Mouse (Mus musculus): ENCODE measurements around the gene Dysf. TPM values are rescaled to one million over a fixed set of nuclear protein-coding genes. Genes with fewer than 3 reads are reported as not detected.

Gene Dysf
- polyA plus RNA-seq, 1 experiment from 2014 or later: 12.4 TPM

DNA sequence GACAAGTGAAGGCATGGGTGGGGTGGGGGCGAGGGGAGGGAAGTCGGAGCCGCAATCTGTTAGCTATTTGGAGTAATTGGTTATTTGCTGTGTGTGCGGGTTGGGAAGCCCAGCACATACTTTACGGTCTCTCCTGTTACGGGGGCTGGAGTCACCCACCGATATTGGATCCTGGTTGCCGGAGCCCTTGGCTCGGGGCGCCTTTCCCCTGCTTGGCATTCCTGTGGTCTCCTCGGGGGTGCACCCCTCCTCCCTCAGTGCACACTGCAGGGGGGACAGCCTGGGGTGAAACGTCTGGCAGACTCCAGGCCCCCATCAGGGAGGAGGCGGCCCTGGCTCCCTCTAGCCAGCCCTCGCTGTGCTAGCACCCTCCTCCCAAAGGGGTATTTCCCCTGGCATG lies 159.2 kb downstream of the Dysf start:
- 88% methylated on average over 14 of the region's 14 CpGs for WGBS
- no peak overlapping the region for H3K4me2 ChIP-seq
- no peaks in the 10 kb centered on the region for H3K9me3 ChIP-seq (replicated peaks)
- no peak for ATAC-seq (replicated peaks; ENCODE audit: insufficient number of reproducible peaks, insufficient read depth, low FRiP score, low read depth)
- H3K36me3 ChIP-seq: peaks cover 6% of the 10 kb centered on the region; the same call in 1 of the 2 replicates
- no peak overlapping the region for H3K4me3 ChIP-seq
- H3K9ac ChIP-seq: no peak overlapping the region
- H3K27me3 ChIP-seq: no peaks in the 10 kb centered on the region
- H3K27ac ChIP-seq: no peak overlapping the region
- H3K4me1 ChIP-seq (replicated peaks): peaks cover 3% of the 10 kb centered on the region; the same call in 1 of the 2 replicates

DNA sequence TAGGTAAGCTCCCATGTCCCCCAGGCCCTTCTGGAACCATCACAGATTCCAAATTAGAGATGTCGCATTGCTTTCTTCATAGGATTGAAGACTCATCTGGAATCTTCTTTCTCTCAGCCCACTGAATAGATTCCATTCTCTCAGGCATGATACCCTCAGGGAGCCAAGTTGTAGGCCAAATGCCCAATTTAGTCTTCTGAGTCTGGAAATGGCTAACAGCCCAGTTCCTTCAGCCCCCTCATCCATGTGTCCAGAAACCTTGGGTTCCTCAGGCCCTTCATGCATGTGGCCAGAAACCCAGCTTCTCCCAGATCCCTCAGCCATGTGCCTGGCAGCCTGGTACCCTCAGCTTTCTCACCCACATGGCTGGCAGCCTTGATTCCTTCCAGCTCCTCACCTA lies 160.2 kb downstream of the Dysf start:
- Histone ChIP-seq H3K9me3 (replicated peaks) (no peaks in the 10 kb centered on the region), H3K27me3 (no peaks in the 10 kb centered on the region), H3K4me2 (no peak overlapping the region), H3K27ac (no peak overlapping the region), H3K4me1 (replicated peaks) (peaks cover 3% of the 10 kb centered on the region; the same call in 1 of the 2 replicates), H3K36me3 (peaks cover 6% of the 10 kb centered on the region; the same call in 1 of the 2 replicates), H3K9ac (no peak overlapping the region), H3K4me3 (no peak overlapping the region)
- WGBS: 94% methylated on average over 1 of the region's 1 CpGs
- no peak for ATAC-seq (replicated peaks; ENCODE audit: insufficient number of reproducible peaks, insufficient read depth, low FRiP score, low read depth)

GRCm38 (mm10) chr6:84173626-84174025 lies 165.2 kb downstream of the Dysf start:
- Histone ChIP-seq H3K9me3 (replicated peaks) (no peaks in the 10 kb centered on the region), H3K4me1 (replicated peaks) (peaks cover under 1% of the 10 kb centered on the region; the same call in 1 of the 2 replicates), H3K27ac (no peak overlapping the region), H3K4me2 (no peak overlapping the region), H3K9ac (no peak overlapping the region), H3K4me3 (no peak overlapping the region), H3K27me3 (no peaks in the 10 kb centered on the region), H3K36me3 (peaks cover 11% of the 10 kb centered on the region; the same call in 1 of the 2 replicates)
- ATAC-seq (replicated peaks; ENCODE audit: insufficient number of reproducible peaks, insufficient read depth, low FRiP score, low read depth): no peak
- WGBS: 90% methylated on average over 6 of the region's 6 CpGs

- H3K36me3 ChIP-seq: peaks cover 11% of the 10 kb centered on the region; the same call in 1 of the 2 replicates
- H3K4me3 ChIP-seq: no peak overlapping the region
- no peak overlapping the region for H3K4me2 ChIP-seq
- H3K27ac ChIP-seq: 0 out of 2 replicates have a peak overlapping the region, but pooled peaks have one; percentile 44
- no peak overlapping the region for H3K9ac ChIP-seq
- 57% methylated on average over 5 of the region's 5 CpGs for WGBS
- H3K27me3 ChIP-seq: no peaks in the 10 kb centered on the region
- peaks cover 18% of the 10 kb centered on the region for H3K4me1 ChIP-seq (replicated peaks)
- ATAC-seq (replicated peaks; ENCODE audit: insufficient number of reproducible peaks, insufficient read depth, low FRiP score, low read depth): no peak
- H3K9me3 ChIP-seq (replicated peaks): no peaks in the 10 kb centered on the region
Observed at GRCm38 (mm10) chr6:84178776-84179405, 170.5 kb downstream of the Dysf start.

GRCm38 (mm10) chr6:84181452-84181851 lies 173.1 kb downstream of the Dysf start:
- WGBS: 15% methylated on average over 4 of the region's 4 CpGs

GRCm38 (mm10) chr6:84191656-84192250 lies 183.4 kb downstream of the Dysf start:
- H3K27ac ChIP-seq: 0 out of 2 replicates have a peak overlapping the region, but pooled peaks have one; percentile 2
- no peaks in the 10 kb centered on the region for H3K9me3 ChIP-seq (replicated peaks)
- WGBS: 45% methylated on average over 6 of the region's 6 CpGs
- no peak overlapping the region for H3K9ac ChIP-seq
- H3K4me1 ChIP-seq (replicated peaks): peaks cover 11% of the 10 kb centered on the region
- peaks cover 14% of the 10 kb centered on the region; the same call in 1 of the 2 replicates for H3K36me3 ChIP-seq
- ATAC-seq (replicated peaks; ENCODE audit: insufficient number of reproducible peaks, insufficient read depth, low FRiP score, low read depth): no peak
- H3K27me3 ChIP-seq: no peaks in the 10 kb centered on the region
- H3K4me3 ChIP-seq: no peak overlapping the region
- no peak overlapping the region for H3K4me2 ChIP-seq

More at GRCm38 (mm10) chr6:84181452-84181851, 173.1 kb downstream of the Dysf start:
- no peak overlapping the region for H3K4me3 ChIP-seq
- no peaks in the 10 kb centered on the region for H3K9me3 ChIP-seq (replicated peaks)
- ATAC-seq (replicated peaks; ENCODE audit: insufficient number of reproducible peaks, insufficient read depth, low FRiP score, low read depth): peak; percentile 58; the same call in 1 of the 2 replicates
- H3K4me2 ChIP-seq: no peak overlapping the region
- H3K27ac ChIP-seq: peak overlapping the region; percentile 74
- peaks cover 2% of the 10 kb centered on the region; the same call in 1 of the 2 replicates for H3K36me3 ChIP-seq
- H3K27me3 ChIP-seq: no peaks in the 10 kb centered on the region
- H3K9ac ChIP-seq: no peak overlapping the region
- H3K4me1 ChIP-seq (replicated peaks): peaks cover 21% of the 10 kb centered on the region

DNA sequence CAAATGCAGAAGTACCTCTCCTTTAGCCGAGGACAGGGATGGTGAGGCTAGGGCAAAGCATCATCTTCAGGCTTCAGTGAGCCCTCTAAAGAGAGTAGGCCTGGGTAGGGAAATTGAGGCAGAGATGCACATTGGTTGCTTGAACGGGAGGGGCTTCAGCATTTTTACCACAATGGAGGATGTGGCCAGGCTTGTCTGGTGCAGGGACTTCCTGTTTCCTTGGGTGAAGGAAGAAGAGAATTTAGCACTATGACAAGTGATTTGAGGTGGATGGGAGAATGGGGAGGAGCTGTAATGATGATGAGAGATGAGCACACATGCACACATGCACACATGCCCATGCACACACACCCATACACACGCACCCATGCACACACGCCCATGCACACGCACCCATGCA lies 188.1 kb downstream of the Dysf start:
- Histone ChIP-seq H3K4me3 (no peak overlapping the region), H3K27ac (no peak overlapping the region), H3K9ac (no peak overlapping the region), H3K27me3 (no peaks in the 10 kb centered on the region), H3K4me1 (replicated peaks) (peaks cover 5% of the 10 kb centered on the region; the same call in 1 of the 2 replicates), H3K36me3 (peaks cover 14% of the 10 kb centered on the region; the same call in 1 of the 2 replicates), H3K9me3 (replicated peaks) (no peaks in the 10 kb centered on the region), H3K4me2 (no peak overlapping the region)
- ATAC-seq (replicated peaks; ENCODE audit: insufficient number of reproducible peaks, insufficient read depth, low FRiP score, low read depth): no peak
- 82% methylated on average over 5 of the region's 5 CpGs for WGBS

DNA sequence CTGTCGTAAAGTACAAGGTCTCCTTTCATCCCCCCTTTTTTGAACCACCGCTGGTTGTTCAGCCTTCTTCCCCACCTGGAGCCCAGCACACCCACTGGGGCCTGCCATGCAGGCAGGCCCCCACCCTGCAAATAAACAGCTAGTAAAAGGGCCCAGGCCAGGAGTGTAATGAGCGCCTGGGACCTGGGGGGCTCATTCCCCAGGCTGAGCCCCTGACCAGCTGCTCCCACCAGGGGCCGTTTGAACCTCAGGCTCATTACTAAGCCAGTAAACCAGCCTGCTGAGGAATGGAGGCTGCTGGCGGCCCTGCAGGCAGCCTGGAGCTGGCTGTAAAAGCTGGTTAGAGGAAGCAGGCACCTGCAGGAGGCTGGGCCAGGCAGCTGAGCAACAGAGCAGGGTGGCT lies 189.4 kb downstream of the Dysf start:
- Histone ChIP-seq H3K36me3 (peaks cover 14% of the 10 kb centered on the region; the same call in 1 of the 2 replicates), H3K27me3 (no peaks in the 10 kb centered on the region), H3K4me1 (replicated peaks) (peaks cover 5% of the 10 kb centered on the region; the same call in 1 of the 2 replicates), H3K4me3 (no peak overlapping the region), H3K27ac (no peak overlapping the region), H3K9me3 (replicated peaks) (no peaks in the 10 kb centered on the region), H3K9ac (no peak overlapping the region), H3K4me2 (no peak overlapping the region)
- ATAC-seq (replicated peaks; ENCODE audit: insufficient number of reproducible peaks, insufficient read depth, low FRiP score, low read depth): no peak
- WGBS: 68% methylated on average over 5 of the region's 5 CpGs

GRCm38 (mm10) chr6:84201721-84202490 lies 193.5 kb downstream of the Dysf start:
- Histone ChIP-seq H3K4me1 (replicated peaks) (peaks cover 5% of the 10 kb centered on the region; the same call in 1 of the 2 replicates), H3K36me3 (peaks cover 25% of the 10 kb centered on the region; the same call in 1 of the 2 replicates), H3K27me3 (no peaks in the 10 kb centered on the region), H3K4me3 (no peak overlapping the region), H3K9ac (no peak overlapping the region), H3K9me3 (replicated peaks) (no peaks in the 10 kb centered on the region), H3K27ac (no peak overlapping the region; the same call in 1 of the 2 replicates), H3K4me2 (no peak overlapping the region)
- 58% methylated on average over 8 of the region's 8 CpGs for WGBS
- no peak for ATAC-seq (replicated peaks; ENCODE audit: insufficient number of reproducible peaks, insufficient read depth, low FRiP score, low read depth)

GRCm38 (mm10) chr6:84205611-84206010 lies 197.2 kb downstream of the Dysf start:
- no peak overlapping the region for H3K9ac ChIP-seq
- peaks cover 13% of the 10 kb centered on the region for H3K4me1 ChIP-seq (replicated peaks)
- peaks cover 22% of the 10 kb centered on the region for H3K36me3 ChIP-seq
- H3K27me3 ChIP-seq: no peaks in the 10 kb centered on the region
- no peak overlapping the region for H3K4me3 ChIP-seq
- H3K27ac ChIP-seq: no peak overlapping the region
- WGBS: 92% methylated on average over 3 of the region's 3 CpGs
- no peaks in the 10 kb centered on the region for H3K9me3 ChIP-seq (replicated peaks)
- H3K4me2 ChIP-seq: no peak overlapping the region
- no peak for ATAC-seq (replicated peaks; ENCODE audit: insufficient number of reproducible peaks, insufficient read depth, low FRiP score, low read depth)

DNA sequence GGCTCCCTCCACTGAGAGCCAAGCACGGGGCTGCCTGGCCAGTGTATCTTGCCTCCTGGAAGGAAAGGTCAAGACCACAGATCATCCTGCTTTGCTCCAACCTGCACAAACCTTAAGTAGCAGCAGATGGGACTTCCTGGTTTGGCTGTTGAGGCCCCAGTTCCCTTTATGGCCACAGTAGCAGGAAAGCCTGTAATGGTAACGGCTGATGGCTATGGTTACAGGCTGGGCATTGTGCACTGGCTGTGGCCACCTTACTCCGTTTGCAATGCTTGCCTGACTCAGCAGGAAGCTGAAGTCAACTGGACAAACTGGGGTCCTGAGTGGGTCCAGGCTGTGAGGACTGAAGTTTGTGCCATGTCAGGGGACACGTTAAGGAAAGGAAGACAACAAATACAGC lies 200.2 kb downstream of the Dysf start:
- H3K36me3 ChIP-seq: peaks cover 22% of the 10 kb centered on the region
- 79% methylated on average over 4 of the region's 4 CpGs for WGBS
- H3K4me3 ChIP-seq: no peak overlapping the region
- H3K27ac ChIP-seq: no peak overlapping the region
- H3K9me3 ChIP-seq (replicated peaks): no peaks in the 10 kb centered on the region
- H3K4me1 ChIP-seq (replicated peaks): peaks cover 12% of the 10 kb centered on the region
- H3K9ac ChIP-seq: no peak overlapping the region
- H3K4me2 ChIP-seq: no peak overlapping the region
- ATAC-seq (replicated peaks; ENCODE audit: insufficient number of reproducible peaks, insufficient read depth, low FRiP score, low read depth): no peak
- H3K27me3 ChIP-seq: no peaks in the 10 kb centered on the region

Measured in heart, embryonic 15.5 days (tissue).